In genomic region chr11:96978401-96979246, GRCm38 (mm10) we compare ENCODE assay signal across 8 mouse cellular contexts. TPM values are rescaled to one million over a fixed set of nuclear protein-coding genes. Genes with fewer than 3 reads are reported as not detected.
DNase-seq lines count a peak whose midpoint lies in the region; ATAC-seq and TF ChIP-seq lines count a peak whose summit lies in the region.

No protein-coding gene starts in this region.

- DNase-seq in kidney, adult 2 months = no peak
- DNase-seq in kidney, adult 8-10 months = no peak
- no peak for DNase-seq in adrenal gland, postnatal 36 days
- DNase-seq in kidney, postnatal 25 days = no peak
- DNase-seq in gastrocnemius, postnatal 10 days = no peak

- no peak for ATAC-seq in hindbrain, embryonic 13.5 days (ENCODE audit: low FRiP score)
- no peak for ATAC-seq in midbrain, embryonic 15.5 days (replicated peaks)

- WGBS in kidney, adult 2 months = 25% methylated on average over 17 of the region's 17 CpGs
- 31% methylated on average over 17 of the region's 17 CpGs for WGBS in hindbrain, embryonic 13.5 days
- 32% methylated on average over 17 of the region's 17 CpGs for WGBS in midbrain, embryonic 15.5 days

- no peak for TF ChIP-seq POLR2A in kidney, adult 2 months (IDR thresholded peaks at IDR 0.05; ENCODE audit: low read depth, low read length)
- no peak for TF ChIP-seq POLR2A in bone marrow macrophage, adult 2 months (IDR thresholded peaks at IDR 0.05; ENCODE audit: borderline replicate concordance, low read depth, low read length)

- no peaks in the 10 kb centered on the region for H3K36me3 ChIP-seq in kidney, adult 2 months (ENCODE audit: control insufficient read depth, insufficient read depth, low read length)
- H3K36me3 ChIP-seq in hindbrain, embryonic 13.5 days = no peaks in the 10 kb centered on the region
- H3K36me3 ChIP-seq in midbrain, embryonic 15.5 days (replicated peaks) = no peaks in the 10 kb centered on the region

- H3K4me2 ChIP-seq in hindbrain, embryonic 13.5 days = peak overlapping the region; percentile 83
- H3K4me2 ChIP-seq in midbrain, embryonic 15.5 days = peak overlapping the region; percentile 86

- H3K4me1 ChIP-seq in kidney, adult 2 months (ENCODE audit: control insufficient read depth, insufficient read depth, low read length) = peaks cover 10% of the 10 kb centered on the region; the same call in 1 of the 2 replicates
- H3K4me1 ChIP-seq in bone marrow macrophage, adult 2 months (ENCODE audit: control insufficient read depth, insufficient read depth, low read length) = peaks cover 30% of the 10 kb centered on the region
- H3K4me1 ChIP-seq in hindbrain, embryonic 13.5 days (replicated peaks) = peaks cover 43% of the 10 kb centered on the region
- peaks cover 31% of the 10 kb centered on the region for H3K4me1 ChIP-seq in midbrain, embryonic 15.5 days

- peak overlapping the region; percentile 86; the same call in 1 of the 2 replicates for H3K27ac ChIP-seq in kidney, adult 2 months (ENCODE audit: insufficient read depth, low read depth, low read length)
- H3K27ac ChIP-seq in bone marrow macrophage, adult 2 months (ENCODE audit: insufficient read depth, low read depth, low read length) = peak overlapping the region; percentile 21; the same call in 1 of the 2 replicates
- H3K27ac ChIP-seq in hindbrain, embryonic 13.5 days = peak overlapping the region; percentile 91
- peak overlapping the region; percentile 87 for H3K27ac ChIP-seq in midbrain, embryonic 15.5 days

- peak overlapping the region; percentile 85 for H3K4me3 ChIP-seq in kidney, adult 2 months (ENCODE audit: insufficient read depth, low read depth, low read length)
- H3K4me3 ChIP-seq in bone marrow macrophage, adult 2 months (ENCODE audit: insufficient read depth, low read length) = peak overlapping the region; percentile 67
- peak overlapping the region; percentile 82 for H3K4me3 ChIP-seq in hindbrain, embryonic 13.5 days
- H3K4me3 ChIP-seq in midbrain, embryonic 15.5 days = peak overlapping the region; percentile 59

- H3K9ac ChIP-seq in hindbrain, embryonic 13.5 days = peak overlapping the region; percentile 83
- peak overlapping the region; percentile 65 for H3K9ac ChIP-seq in midbrain, embryonic 15.5 days

- no peak for TF ChIP-seq CTCF in kidney, adult 2 months (conservative IDR thresholded peaks at IDR 0.05; ENCODE audit: insufficient read depth, insufficient read length, low read depth, low read length)
- no peak for TF ChIP-seq CTCF in bone marrow macrophage, adult 2 months (IDR thresholded peaks at IDR 0.05; ENCODE audit: low read depth, low read length)

- H3K9me3 ChIP-seq in hindbrain, embryonic 13.5 days = no peaks in the 10 kb centered on the region
- H3K9me3 ChIP-seq in midbrain, embryonic 15.5 days = no peaks in the 10 kb centered on the region

- no peaks in the 10 kb centered on the region for H3K27me3 ChIP-seq in kidney, adult 2 months (replicated peaks; ENCODE audit: control insufficient read depth, insufficient read depth, low read length)
- peaks cover 7% of the 10 kb centered on the region for H3K27me3 ChIP-seq in hindbrain, embryonic 13.5 days
- H3K27me3 ChIP-seq in midbrain, embryonic 15.5 days (replicated peaks) = no peaks in the 10 kb centered on the region

RNA-seq across cellular contexts. Expression of gene Sp2, which starts 4.1 kb away (rescaled TPM):
- polyA plus RNA-seq in kidney, adult 2 months (2012; rRNA removed) = 11.9 and 13.3 TPM in 2 replicates
- polyA plus RNA-seq in bone marrow macrophage, adult 2 months (2012; ENCODE audit: insufficient read depth, insufficient read length, missing spikeins) = 18.1 and 22.3 TPM in 2 replicates
- polyA plus RNA-seq in hindbrain, embryonic 13.5 days (2015; fragmentation: Nextera tagmentation; extraction: Ambion mirVana) = 15.9 and 17.2 TPM in 2 replicates
- polyA plus RNA-seq in midbrain, embryonic 15.5 days (2015; fragmentation: Nextera tagmentation; extraction: Ambion mirVana) = 16.2 and 17.3 TPM in 2 replicates
- total RNA-seq in adrenal gland, postnatal 36 days (2021) = 10 to 100 TPM; 14.5 to 16.6 TPM
- total RNA-seq in gastrocnemius, postnatal 10 days (2021) = 10 to 100 TPM; 15.2 to 15.9 TPM

RNA-seq across cellular contexts. Expression of gene Sp6, which starts 34.6 kb away (rescaled TPM):
- polyA plus RNA-seq in kidney, adult 2 months (2012; rRNA removed) = 0.91 and 0.95 TPM in 2 replicates
- 0.31 and 0.37 TPM in 2 replicates for polyA plus RNA-seq in bone marrow macrophage, adult 2 months (2012; ENCODE audit: insufficient read depth, insufficient read length, missing spikeins)
- polyA plus RNA-seq in hindbrain, embryonic 13.5 days (2015; fragmentation: Nextera tagmentation; extraction: Ambion mirVana) = 0.10 and 0.29 TPM in 2 replicates
- 0.37 TPM in 1 of 2 replicates, not detected in the other for polyA plus RNA-seq in midbrain, embryonic 15.5 days (2015; fragmentation: Nextera tagmentation; extraction: Ambion mirVana)
- under 1 TPM; 0.16 to 0.23 TPM for total RNA-seq in adrenal gland, postnatal 36 days (2021)
- under 1 TPM; 0.21 to 0.77 TPM for total RNA-seq in gastrocnemius, postnatal 10 days (2021)

RNA-seq across cellular contexts. Expression of gene Pnpo, which starts 34.8 kb away (rescaled TPM):
- polyA plus RNA-seq in kidney, adult 2 months (2012; rRNA removed) = 73.0 and 77.1 TPM in 2 replicates
- polyA plus RNA-seq in bone marrow macrophage, adult 2 months (2012; ENCODE audit: insufficient read depth, insufficient read length, missing spikeins) = 17.5 and 18.1 TPM in 2 replicates
- 20.5 and 22.6 TPM in 2 replicates for polyA plus RNA-seq in hindbrain, embryonic 13.5 days (2015; fragmentation: Nextera tagmentation; extraction: Ambion mirVana)
- polyA plus RNA-seq in midbrain, embryonic 15.5 days (2015; fragmentation: Nextera tagmentation; extraction: Ambion mirVana) = 28.7 and 29.7 TPM in 2 replicates
- 10 to 100 TPM; 29.6 to 34.2 TPM for total RNA-seq in adrenal gland, postnatal 36 days (2021)
- total RNA-seq in gastrocnemius, postnatal 10 days (2021) = 1 to 10 TPM; 8.4 to 9.4 TPM

RNA-seq across cellular contexts. Expression of gene Prr15l, which starts 50.7 kb away (rescaled TPM):
- polyA plus RNA-seq in kidney, adult 2 months (2012; rRNA removed) = 114 and 119 TPM in 2 replicates
- polyA plus RNA-seq in bone marrow macrophage, adult 2 months (2012; ENCODE audit: insufficient read depth, insufficient read length, missing spikeins) = not detected in 2 replicates
- polyA plus RNA-seq in hindbrain, embryonic 13.5 days (2015; fragmentation: Nextera tagmentation; extraction: Ambion mirVana) = 0.29 and 0.43 TPM in 2 replicates
- polyA plus RNA-seq in midbrain, embryonic 15.5 days (2015; fragmentation: Nextera tagmentation; extraction: Ambion mirVana) = 0.17 and 0.30 TPM in 2 replicates
- total RNA-seq in adrenal gland, postnatal 36 days (2021) = under 1 TPM; 0.16 to 0.66 TPM
- total RNA-seq in gastrocnemius, postnatal 10 days (2021) = not detected

RNA-seq across cellular contexts. Expression of gene Scrn2, which starts 51.1 kb away (rescaled TPM):
- polyA plus RNA-seq in kidney, adult 2 months (2012; rRNA removed) = 104 and 112 TPM in 2 replicates
- polyA plus RNA-seq in bone marrow macrophage, adult 2 months (2012; ENCODE audit: insufficient read depth, insufficient read length, missing spikeins) = 1.5 and 2.2 TPM in 2 replicates
- 14.4 and 15.3 TPM in 2 replicates for polyA plus RNA-seq in hindbrain, embryonic 13.5 days (2015; fragmentation: Nextera tagmentation; extraction: Ambion mirVana)
- 15.0 and 16.4 TPM in 2 replicates for polyA plus RNA-seq in midbrain, embryonic 15.5 days (2015; fragmentation: Nextera tagmentation; extraction: Ambion mirVana)
- total RNA-seq in adrenal gland, postnatal 36 days (2021) = 10 to 100 TPM; 15.7 to 18.8 TPM
- 10 to 100 TPM; 11.3 to 11.4 TPM for total RNA-seq in gastrocnemius, postnatal 10 days (2021)

Comparison
In these comparisons a context has a peak if more than half of its experiments do, and no peak if none do; other contexts are left out.
1. H3K27ac ChIP-seq: peak in every context shown above with its lines; median percentile 91 in hindbrain, embryonic 13.5 days; 87 in midbrain, embryonic 15.5 days; 86 in kidney, adult 2 months; 21 in bone marrow macrophage, adult 2 months.